Mouse (Mus musculus) ES-Bruce4 (cell line): ENCODE results near the gene Sfr1. TPM values are rescaled to one million over a fixed set of nuclear protein-coding genes. Genes with fewer than 3 reads are reported as not detected.
A peak's percentile ranks its signal among the peaks of the same experiment; 100 is the strongest.

ENCODE experiments used
- H3K27ac ChIP-seq: 2 replicates; pipeline ENCODE4 v1.5.1; 2012; ENCODE audit warnings: low read length, inconsistent platforms; ENCODE audit not compliant: insufficient read depth
- H3K27me3 ChIP-seq: 2 replicates; pipeline ENCODE4 v1.6.1; 2012; ENCODE audit warnings: mild to moderate bottlenecking, low read length, inconsistent platforms; ENCODE audit not compliant: control insufficient read depth, poor library complexity, insufficient read depth, severe bottlenecking
- H3K36me3 ChIP-seq: 2 replicates; pipeline ENCODE4 v1.6.1; 2012; ENCODE audit warnings: inconsistent platforms, mild to moderate bottlenecking, low read length, moderate library complexity; ENCODE audit not compliant: control insufficient read depth, poor library complexity, insufficient read depth, severe bottlenecking
- H3K4me1 ChIP-seq: one replicate; pipeline ENCODE4 v1.8.1; 2011; ENCODE audit warnings: low read length; ENCODE audit not compliant: control insufficient read depth, insufficient read depth
- H3K4me3 ChIP-seq: 2 replicates; pipeline ENCODE4 v1.5.1; 2011; ENCODE audit warnings: low read depth, mild to moderate bottlenecking, low read length
- H3K9ac ChIP-seq: 2 replicates; pipeline ENCODE4 v1.6.1; 2012; ENCODE audit warnings: low read depth, mild to moderate bottlenecking, inconsistent platforms; ENCODE audit not compliant: poor library complexity, severe bottlenecking
- H3K9me3 ChIP-seq: replicated peaks from 2 replicates; pipeline ENCODE4 v1.6.1; 2012; ENCODE audit warnings: mild to moderate bottlenecking, low read length, inconsistent platforms; ENCODE audit not compliant: control insufficient read depth, poor library complexity, insufficient read depth, severe bottlenecking
- CTCF ChIP-seq: IDR thresholded peaks from one replicate; pipeline ENCODE4 v1.8.1; 2011; ENCODE audit warnings: low read depth, low read length
- EP300 ChIP-seq: IDR thresholded peaks from 2 replicates; pipeline ENCODE4 v1.6.1; 2011; ENCODE audit warnings: low read depth, low read length; ENCODE audit not compliant: insufficient read depth
- POLR2A ChIP-seq: IDR thresholded peaks from one replicate; pipeline ENCODE4 v1.8.1; 2011; ENCODE audit warnings: low read length; ENCODE audit not compliant: insufficient read depth
- polyA plus RNA-seq: library from polyadenylated mRNA; stranded (reverse); fragments of >200 nt; gene quantifications from 2 replicates; pipeline ENCODE4 v1.2.4, GENCODE M21; 2011; ENCODE audit warnings: low read depth; ENCODE audit not compliant: missing spikeins, insufficient read depth, insufficient read length

Sfr1 gene
- 216 and 232 TPM in 2 replicates for polyA plus RNA-seq

DNA sequence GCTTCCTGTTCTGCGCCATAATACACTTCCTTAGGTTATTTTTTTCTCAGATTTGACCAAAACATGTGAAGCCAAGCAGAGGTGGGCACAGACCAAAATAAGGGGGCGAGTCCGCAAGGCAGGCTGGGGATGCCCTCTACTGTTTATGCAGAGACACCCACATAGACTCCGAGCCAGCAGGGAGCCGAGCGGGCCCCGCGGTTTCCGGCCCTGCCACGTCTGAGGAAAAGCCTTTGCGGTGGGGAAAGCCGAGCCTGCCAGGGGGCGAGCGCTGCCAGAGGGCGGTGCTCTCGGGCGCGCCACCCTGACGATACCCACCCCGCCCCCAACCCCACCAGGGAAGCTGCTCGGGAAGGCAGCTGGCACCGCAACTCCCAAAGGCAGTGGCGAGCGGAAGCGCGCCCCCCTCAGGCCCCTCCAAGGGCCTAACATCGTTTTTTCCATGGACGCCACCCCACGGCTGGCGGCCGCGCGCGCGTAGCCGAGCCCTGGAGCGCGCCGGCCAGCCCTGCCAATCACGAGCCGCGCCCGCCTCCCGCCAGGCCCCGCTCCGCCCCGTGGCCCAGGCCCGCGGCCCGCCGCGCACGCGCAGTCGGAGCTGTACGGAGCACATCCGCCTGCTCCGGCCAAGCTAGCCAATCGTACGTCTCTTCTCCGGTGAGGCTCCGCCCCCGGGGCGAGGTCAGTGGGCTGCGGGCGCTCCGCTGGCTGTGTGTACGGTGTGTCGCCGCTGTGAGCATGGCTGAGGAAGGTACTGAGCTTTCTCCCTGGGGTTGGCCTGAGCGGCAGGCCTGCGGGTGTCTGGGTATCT, at the start of gene Sfr1:
Gene Sfr1 (plus strand): TSS at position 612 of the 811 bp plus-strand sequence.
- Histone ChIP-seq H3K27me3 (no peaks in the 10 kb centered on the region), H3K9ac (peak within 1 kb of the TSS; percentile 95), H3K9me3 (no peaks in the 10 kb centered on the region), H3K27ac (peak within 1 kb of the TSS; percentile 45), H3K4me3 (peak within 1 kb of the TSS; percentile 96), H3K36me3 (peaks cover 36% of the 10 kb centered on the region), H3K4me1 (no peaks in the 10 kb centered on the region)
- TF ChIP-seq EP300 (no peak), POLR2A (peak; percentile 91), CTCF (peak; percentile 43)

DNA sequence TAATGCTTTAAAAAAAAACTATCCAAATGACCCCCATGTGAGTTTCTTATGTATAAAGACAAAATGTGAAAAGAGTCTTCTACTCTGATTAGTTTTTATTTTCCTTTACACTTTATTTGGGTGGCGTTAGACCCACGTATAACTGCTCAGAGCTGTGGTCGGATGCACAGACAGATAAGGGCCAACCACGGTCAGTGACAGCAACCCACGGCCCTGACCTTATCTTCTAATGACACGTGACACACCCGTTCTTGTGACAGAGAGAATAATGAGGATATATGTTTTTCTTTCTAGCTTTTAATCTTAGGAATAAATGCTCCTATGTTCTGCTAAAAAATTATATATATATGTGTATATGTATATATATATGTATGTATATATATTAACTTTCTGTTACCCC, 41.9 kb upstream of the Sfr1 start:
- Histone ChIP-seq H3K27me3 (no peaks in the 10 kb centered on the region), H3K4me1 (no peaks in the 10 kb centered on the region), H3K9ac (no peak overlapping the region), H3K9me3 (no peaks in the 10 kb centered on the region), H3K36me3 (no peaks in the 10 kb centered on the region), H3K4me3 (no peak overlapping the region), H3K27ac (no peak overlapping the region)
- TF ChIP-seq EP300 (no peak), POLR2A (no peak), CTCF (no peak)

DNA sequence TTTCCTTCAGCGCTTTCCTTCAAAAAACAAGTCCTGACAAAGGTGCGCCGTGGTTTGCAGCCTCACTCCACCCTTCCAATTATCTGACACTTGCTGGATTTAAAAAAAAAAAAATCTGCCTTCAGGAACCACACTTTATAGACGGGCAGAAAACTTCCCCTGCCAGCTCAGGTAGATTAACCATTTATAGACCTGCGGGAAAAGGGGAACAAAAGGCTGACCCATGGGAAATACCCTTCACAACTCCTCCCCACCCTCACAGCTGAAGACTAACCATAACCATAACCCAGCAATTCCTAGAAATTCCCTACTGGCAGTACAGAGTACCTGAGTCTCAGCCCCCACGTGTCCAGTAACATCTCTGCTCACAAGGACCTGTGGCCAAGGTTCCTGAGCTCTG, 39.5 kb upstream of the Sfr1 start, which contains the start of gene Col17a1:
Gene Col17a1 (minus strand): TSS at position 101 of the 400 bp plus-strand sequence.
- Histone ChIP-seq H3K27me3 (no peaks in the 10 kb centered on the region), H3K9ac (no peak within 1 kb of the TSS), H3K4me1 (no peaks in the 10 kb centered on the region), H3K36me3 (no peaks in the 10 kb centered on the region), H3K27ac (no peak within 1 kb of the TSS), H3K4me3 (no peak within 1 kb of the TSS), H3K9me3 (no peaks in the 10 kb centered on the region)
- no peak for TF ChIP-seq CTCF
- TF ChIP-seq POLR2A, result no peak
- TF ChIP-seq EP300, result no peak

DNA sequence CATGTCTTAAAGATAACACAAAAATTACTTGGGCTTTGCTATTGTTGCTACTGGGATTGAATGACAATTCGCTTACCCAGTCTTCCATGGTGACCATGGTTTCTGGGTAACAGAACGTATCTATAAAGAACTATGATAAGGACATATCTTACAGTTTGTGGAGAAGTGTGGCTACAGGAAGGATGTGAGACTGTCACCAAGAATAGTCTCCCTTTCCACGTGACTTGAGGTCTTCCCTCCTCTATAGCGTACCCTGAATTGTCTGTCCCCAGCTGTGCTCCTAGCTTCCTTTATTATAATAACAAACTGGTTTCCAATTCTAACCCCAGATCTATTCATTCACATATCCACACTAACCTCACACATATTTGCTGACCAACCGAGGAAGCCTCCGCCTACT, 35.8 kb upstream of the Sfr1 start:
- Histone ChIP-seq H3K9me3 (no peaks in the 10 kb centered on the region), H3K27ac (no peak overlapping the region), H3K4me1 (no peaks in the 10 kb centered on the region), H3K9ac (no peak overlapping the region), H3K36me3 (no peaks in the 10 kb centered on the region), H3K4me3 (no peak overlapping the region), H3K27me3 (no peaks in the 10 kb centered on the region)
- TF ChIP-seq EP300 (no peak), POLR2A (no peak), CTCF (no peak)

DNA sequence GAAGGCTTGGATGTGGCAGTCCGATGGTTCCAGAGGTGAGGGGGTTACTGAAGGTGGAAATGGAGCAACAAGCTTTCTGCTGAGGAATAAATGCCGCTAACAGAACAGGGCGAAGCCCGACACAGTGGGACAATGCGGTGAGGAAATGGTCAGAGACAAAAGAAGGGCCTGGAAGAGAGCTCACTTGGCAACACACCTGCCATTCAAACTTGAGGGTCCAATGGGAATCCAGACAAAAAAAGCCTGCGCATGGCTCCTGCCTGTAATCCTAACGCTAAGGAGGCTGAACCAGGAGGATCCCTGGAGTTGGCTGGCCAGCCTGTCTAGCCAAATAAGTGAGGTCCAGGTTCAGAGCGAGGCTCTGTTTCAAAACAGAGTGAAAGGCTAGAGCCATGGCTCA, 35.1 kb upstream of the Sfr1 start:
- TF ChIP-seq POLR2A, result no peak
- TF ChIP-seq CTCF, result no peak
- TF ChIP-seq EP300, result no peak
- Histone ChIP-seq H3K4me3 (peak overlapping the region; percentile 29), H3K27me3 (no peaks in the 10 kb centered on the region), H3K27ac (no peak overlapping the region), H3K9me3 (no peaks in the 10 kb centered on the region), H3K9ac (no peak overlapping the region), H3K36me3 (no peaks in the 10 kb centered on the region), H3K4me1 (no peaks in the 10 kb centered on the region)

DNA sequence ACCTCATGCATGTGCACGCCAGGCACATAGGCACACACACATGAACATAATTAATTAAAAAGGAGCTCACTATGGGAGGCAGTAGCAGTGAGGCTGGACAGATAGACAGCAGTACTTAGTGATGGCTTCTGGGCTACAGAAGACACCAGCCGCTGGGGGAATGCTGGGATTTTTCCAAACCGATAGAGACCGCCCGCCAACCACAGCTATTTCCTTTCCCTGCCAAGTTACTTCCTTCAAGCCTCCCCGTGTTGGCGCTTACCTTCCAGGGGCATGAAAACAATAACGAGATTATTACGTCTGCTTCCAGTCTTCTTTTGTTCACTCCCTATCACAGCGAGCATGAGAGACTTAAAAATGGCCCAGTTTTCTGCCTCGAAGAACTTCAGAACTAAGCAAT, 34.4 kb upstream of the Sfr1 start:
- Histone ChIP-seq H3K4me1 (no peaks in the 10 kb centered on the region), H3K36me3 (no peaks in the 10 kb centered on the region), H3K4me3 (no peak overlapping the region), H3K9ac (no peak overlapping the region), H3K27me3 (no peaks in the 10 kb centered on the region), H3K9me3 (no peaks in the 10 kb centered on the region), H3K27ac (no peak overlapping the region)
- no peak for TF ChIP-seq EP300
- TF ChIP-seq CTCF, result no peak
- TF ChIP-seq POLR2A, result no peak
